Mouse (Mus musculus) G1E (cell line): Measurements from ENCODE around the gene Khsrp. TPM values are rescaled to one million over a fixed set of nuclear protein-coding genes. Genes with fewer than 3 reads are reported as not detected.
"Not testable (repeated sequence)": the region's sequence is repeated elsewhere in the genome, so short reads cannot be mapped to it uniquely, and the experiment has no call there.

ENCODE experiments used
- ATAC-seq: 2 replicates; pipeline ENCODE4 v1.8.0; 2016; ENCODE audit warnings: mild to moderate bottlenecking; ENCODE audit not compliant: insufficient number of reproducible peaks, poor library complexity, low FRiP score, severe bottlenecking; ENCODE audit errors: extremely low read depth
- DNase-seq: peaks from one replicate; pipeline ENCODE4 v3.0.0; 2012; ENCODE audit warnings: low spot score
- H3K27me3 ChIP-seq: 2 replicates; pipeline ENCODE4 v1.6.1; 2012; ENCODE audit warnings: mild to moderate bottlenecking, low read length, inconsistent platforms; ENCODE audit not compliant: insufficient read depth
- H3K36me3 ChIP-seq: replicated peaks from 2 replicates; pipeline ENCODE3; 2012; ENCODE audit warnings: mild to moderate bottlenecking, inconsistent platforms
- H3K4me1 ChIP-seq: 2 replicates; pipeline ENCODE4 v1.6.1; 2012; ENCODE audit warnings: low read depth, low read length, inconsistent platforms, mixed read lengths; ENCODE audit not compliant: insufficient read depth
- H3K4me3 ChIP-seq: 2 replicates; pipeline ENCODE4 v1.5.1; 2012; ENCODE audit warnings: low read depth, mild to moderate bottlenecking, inconsistent platforms, low read length, moderate library complexity, mixed read lengths
- H3K9me3 ChIP-seq: replicated peaks from 2 replicates; pipeline ENCODE4 v1.6.1; 2012; ENCODE audit warnings: inconsistent platforms
- CTCF ChIP-seq: IDR thresholded peaks from 2 replicates; pipeline ENCODE4 v1.5.1; 2012; ENCODE audit warnings: low read depth, low read length, inconsistent platforms, mixed read lengths
- GATA1 ChIP-seq: IDR thresholded peaks from 2 replicates; pipeline ENCODE4 v1.6.1; 2012; ENCODE audit warnings: borderline replicate concordance, low read length, inconsistent platforms, mixed read lengths
- GATA2 ChIP-seq: IDR thresholded peaks from 2 replicates; pipeline ENCODE4 v1.6.1; 2012; ENCODE audit warnings: low read depth, low read length, inconsistent platforms, borderline replicate concordance
- POLR2AphosphoS5 ChIP-seq: IDR thresholded peaks from 2 replicates; pipeline ENCODE4 v1.6.1; 2012; ENCODE audit warnings: low read depth, low read length, inconsistent platforms; ENCODE audit not compliant: insufficient replicate concordance
- TAL1 ChIP-seq: conservative IDR thresholded peaks from 2 replicates; pipeline ENCODE4 v1.6.1; 2012; ENCODE audit warnings: low read depth, low read length, inconsistent platforms, mixed read lengths
- polyA plus RNA-seq: library from polyadenylated mRNA; stranded (reverse); fragments of >175 nt; gene quantifications from 2 replicates; pipeline ENCODE4 v1.2.3, GENCODE M21; 2012
- total RNA-seq, 2 experiments: library from RNA; stranded (forward) in 1 of 2; stranded (reverse) in 1 of 2; fragments of 200-1000 nt in 1 of 2; fragments of >200 nt in 1 of 2; fragmentation: Nextera tagmentation in 1 of 2; gene quantifications; 2 replicates each; pipeline ENCODE4 v1.2.3; 2014 to 2017

Gene Khsrp
- total and polyA plus RNA-seq, 3 experiments: 63.6 to 302 (median 282) TPM

DNA sequence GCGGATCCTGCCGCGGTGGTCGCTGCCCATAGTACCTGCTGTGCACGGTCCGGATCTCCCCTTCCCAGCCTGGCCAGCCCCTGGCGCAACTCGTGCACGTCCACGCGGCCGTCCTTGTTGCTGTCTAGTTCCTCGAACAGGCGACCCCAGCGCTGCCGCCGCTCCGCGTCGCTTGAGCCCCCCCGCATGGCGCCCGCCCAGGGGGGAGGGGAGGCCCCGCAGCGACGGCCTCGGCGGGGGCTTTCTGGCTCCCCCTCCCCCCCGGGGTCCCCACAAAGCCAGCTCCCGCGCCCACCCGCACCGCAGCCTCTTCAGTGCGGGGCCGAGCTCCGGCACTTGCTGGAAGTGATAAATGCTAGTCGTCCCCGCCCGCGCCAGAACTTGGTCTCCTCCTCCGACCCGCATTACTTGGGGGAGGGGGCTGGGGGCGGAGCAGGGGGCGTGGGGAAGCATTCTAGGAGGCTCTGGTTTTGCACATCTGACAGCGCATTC is 28.2 kb upstream of the Khsrp start, which contains the start of gene Slc25a23:
TSS of gene Slc25a23 (minus strand) at position 378 of the 492 bp plus-strand sequence.
- Histone ChIP-seq H3K4me1 (peaks cover 41% of the 10 kb centered on the region), H3K4me3 (peak within 1 kb of the TSS; percentile 74), H3K9me3 (no peaks in the 10 kb centered on the region), H3K36me3 (peaks cover 2% of the 10 kb centered on the region), H3K27me3 (peaks cover 59% of the 10 kb centered on the region)
- DNase-seq (peak; percentile 49), ATAC-seq (no peak)
- TF ChIP-seq CTCF: no peak
- no peak for TF ChIP-seq GATA2
- no peak for TF ChIP-seq TAL1
- TF ChIP-seq GATA1: no peak
- TF ChIP-seq POLR2AphosphoS5: no peak

DNA sequence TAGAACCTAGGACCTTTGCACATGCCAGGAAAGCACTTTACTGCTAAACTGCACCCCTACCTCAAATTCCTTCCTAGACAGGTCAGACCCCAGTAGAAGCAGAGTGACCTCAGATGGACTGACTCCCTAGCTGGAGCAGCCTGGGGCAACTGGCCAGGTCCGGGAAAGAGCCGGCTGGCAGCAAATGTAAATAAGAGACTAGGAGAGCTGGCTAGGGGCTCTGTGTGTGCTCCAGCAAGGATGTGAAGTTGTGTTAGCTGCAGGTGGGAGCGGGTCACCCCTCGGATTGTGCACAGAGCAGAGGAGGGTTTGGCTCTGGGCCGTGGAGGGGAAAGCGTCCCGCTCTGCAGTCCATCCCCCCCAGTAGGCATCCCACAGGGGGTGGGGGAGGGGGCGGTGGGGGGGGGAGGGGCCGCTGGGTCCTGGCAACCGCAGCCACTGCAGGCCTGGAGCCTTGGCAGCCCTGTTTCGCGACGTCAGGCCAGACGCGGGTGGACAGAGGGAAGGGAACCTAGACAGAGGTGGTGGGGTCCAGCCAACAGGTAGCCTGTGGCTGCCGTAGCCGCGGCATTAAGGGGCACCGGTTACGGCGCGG is 27.7 kb upstream of the Khsrp start, which contains the start of gene Crb3:
TSS of gene Crb3 (plus strand) at position 215 of the 595 bp plus-strand sequence.
- Histone ChIP-seq H3K4me1 (peaks cover 41% of the 10 kb centered on the region), H3K36me3 (peaks cover 6% of the 10 kb centered on the region), H3K4me3 (peak within 1 kb of the TSS; percentile 74), H3K9me3 (no peaks in the 10 kb centered on the region), H3K27me3 (peaks cover 57% of the 10 kb centered on the region)
- DNase-seq: no peak
- ATAC-seq: no peak
- TF ChIP-seq GATA2: no peak
- TF ChIP-seq GATA1: no peak
- no peak for TF ChIP-seq TAL1
- TF ChIP-seq CTCF: no peak
- no peak for TF ChIP-seq POLR2AphosphoS5

DNA sequence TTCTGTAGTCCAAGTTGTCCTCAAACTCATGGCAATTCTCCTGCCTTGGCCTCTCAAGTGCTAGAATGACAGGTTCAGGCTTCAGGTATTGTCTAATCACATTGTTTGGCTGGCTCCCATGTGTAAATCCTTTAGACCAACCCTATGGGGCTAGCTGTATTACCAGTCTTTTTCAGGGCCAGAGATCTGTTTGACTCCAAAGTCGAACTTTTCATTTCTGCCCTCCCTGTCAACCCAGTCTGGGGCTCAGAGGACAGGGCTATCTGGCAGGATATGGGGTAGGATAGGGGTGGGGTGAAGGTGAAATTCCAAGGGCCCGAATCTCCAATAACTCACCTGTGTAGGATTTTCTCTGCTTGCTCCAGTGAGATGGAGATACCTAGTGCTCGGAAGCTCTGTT is 24.9 kb upstream of the Khsrp start:
- H3K4me3 ChIP-seq: no peak overlapping the region
- ATAC-seq: no peak
- DNase-seq: no peak

DNA sequence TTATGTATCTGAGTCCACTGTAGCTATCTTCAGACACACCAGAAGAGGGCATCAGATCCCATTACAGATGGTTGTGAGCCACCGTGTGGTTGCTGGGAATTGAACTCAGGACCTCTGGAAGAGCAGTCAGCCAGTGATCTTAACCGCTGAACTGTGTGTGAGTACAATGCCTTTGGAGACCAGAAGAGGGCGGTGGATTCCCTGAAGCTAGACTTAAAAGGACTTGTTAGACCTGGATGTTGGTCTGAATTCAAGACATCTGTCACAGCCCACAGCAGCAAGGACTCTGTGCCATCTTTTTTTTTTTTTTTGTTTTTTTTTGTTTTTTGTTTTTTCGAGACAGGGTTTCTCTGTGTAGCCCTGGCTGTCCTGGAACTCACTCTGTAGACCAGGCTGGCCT is 20.4 kb upstream of the Khsrp start:
- Histone ChIP-seq H3K27me3 (peaks cover 18% of the 10 kb centered on the region), H3K36me3 (peaks cover 19% of the 10 kb centered on the region)
- not testable (repeated sequence) for H3K9me3 ChIP-seq, H3K4me1 ChIP-seq, H3K4me3 ChIP-seq, DNase-seq
- peak; percentile 28; the same call in 1 of the 2 replicates for ATAC-seq

More for the DNA sequence above, 24.9 kb upstream of the Khsrp start:
- Histone ChIP-seq H3K9me3 (no peaks in the 10 kb centered on the region), H3K4me1 (peaks cover 28% of the 10 kb centered on the region), H3K27me3 (peaks cover 35% of the 10 kb centered on the region), H3K36me3 (peaks cover 19% of the 10 kb centered on the region)
- TF ChIP-seq CTCF (no peak), TAL1 (no peak), POLR2AphosphoS5 (no peak), GATA1 (no peak), GATA2 (no peak)

DNA sequence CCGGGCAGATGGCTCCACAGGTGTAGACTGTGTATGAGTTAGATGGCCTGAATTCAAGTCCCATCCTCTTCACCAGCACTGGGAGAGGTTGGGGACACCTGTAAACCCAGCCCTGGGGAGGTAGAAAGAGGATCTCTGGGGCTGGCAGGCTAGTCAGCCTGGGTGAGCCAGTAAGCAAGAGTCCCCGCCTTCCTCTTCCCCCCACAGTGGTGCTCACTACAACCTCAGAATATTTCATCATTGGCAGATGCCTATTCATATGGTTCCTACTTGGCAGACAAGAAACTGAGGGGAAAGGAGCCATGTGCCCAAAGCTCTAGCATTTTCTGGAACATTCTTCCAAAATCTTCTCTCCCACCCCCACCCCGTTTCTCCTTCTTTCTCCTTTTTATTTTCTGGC is 17.5 kb upstream of the Khsrp start:
- no peak for TF ChIP-seq POLR2AphosphoS5
- TF ChIP-seq GATA1: no peak
- no peak for TF ChIP-seq GATA2
- no peak for TF ChIP-seq CTCF
- TF ChIP-seq TAL1: no peak
- no peak for DNase-seq
- Histone ChIP-seq H3K27me3 (peaks cover 23% of the 10 kb centered on the region), H3K9me3 (no peaks in the 10 kb centered on the region), H3K4me3 (no peak overlapping the region), H3K4me1 (peaks cover 4% of the 10 kb centered on the region; the same call in 1 of the 2 replicates), H3K36me3 (peaks cover 14% of the 10 kb centered on the region)
- ATAC-seq: no peak

DNA sequence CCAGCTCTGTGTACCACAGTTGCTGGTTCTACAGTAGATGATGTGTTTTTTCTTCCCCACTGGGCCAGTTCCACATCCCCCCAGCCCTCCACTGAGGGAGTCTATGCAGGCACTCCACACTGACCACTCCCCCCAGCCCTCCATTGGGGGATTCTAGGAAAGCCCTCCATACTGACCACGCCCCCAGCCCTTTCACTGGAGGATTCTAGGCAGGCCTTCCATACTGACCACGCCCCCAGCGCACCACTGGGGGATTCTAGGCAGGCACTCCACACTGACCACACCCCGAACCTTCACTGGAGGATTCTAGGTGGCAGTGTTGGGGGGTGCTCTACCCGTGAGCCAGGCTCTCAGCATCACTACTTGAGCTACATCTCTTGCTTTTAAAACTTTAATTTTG is 16.1 kb upstream of the Khsrp start:
- ATAC-seq: peak; percentile 54; the same call in 1 of the 2 replicates

More for the DNA sequence above, 16.1 kb upstream of the Khsrp start:
- Histone ChIP-seq H3K36me3 (peaks cover 2% of the 10 kb centered on the region), H3K4me1 (peaks cover 4% of the 10 kb centered on the region; the same call in 1 of the 2 replicates), H3K9me3 (no peaks in the 10 kb centered on the region), H3K4me3 (no peak overlapping the region), H3K27me3 (peaks cover 25% of the 10 kb centered on the region)
- DNase-seq: no peak
- TF ChIP-seq GATA2: no peak
- no peak for TF ChIP-seq POLR2AphosphoS5
- TF ChIP-seq GATA1: no peak
- TF ChIP-seq TAL1: no peak
- TF ChIP-seq CTCF: no peak
